Mouse (Mus musculus): ENCODE measurements around the gene Zfp553.

GRCm38 (mm10) chr7:127213930-127214329, 18.9 kb upstream of the Zfp553 start:
- TF ChIP-seq EP300 (IDR thresholded peaks at IDR 0.05) (no peak), CTCF (IDR thresholded peaks at IDR 0.05) (no peak)
